Mouse (Mus musculus): ENCODE data around the gene Ttc29. TPM values are rescaled to one million over a fixed set of nuclear protein-coding genes. Genes with fewer than 3 reads are reported as not detected.

Ttc29 gene
- polyA plus RNA-seq, 1 experiment from 2014 or later: not detected

GRCm38 (mm10) chr8:78345705-78346104 lies 132.6 kb downstream of the Ttc29 start:
- ATAC-seq: no peak
- WGBS: 38% methylated on average over 7 of the region's 7 CpGs
- no peaks in the 10 kb centered on the region for H3K9me3 ChIP-seq
- H3K27me3 ChIP-seq (replicated peaks): no peaks in the 10 kb centered on the region
- no peak overlapping the region for H3K4me3 ChIP-seq (replicated peaks)
- no peak overlapping the region for H3K4me2 ChIP-seq (replicated peaks)
- H3K4me1 ChIP-seq (replicated peaks): no peaks in the 10 kb centered on the region
- no peak overlapping the region for H3K27ac ChIP-seq
- H3K36me3 ChIP-seq: no peaks in the 10 kb centered on the region
- H3K9ac ChIP-seq: no peak overlapping the region

GRCm38 (mm10) chr8:78346131-78346621 lies 133.1 kb downstream of the Ttc29 start:
- ATAC-seq: no peak
- H3K9ac ChIP-seq: no peak overlapping the region
- no peak overlapping the region for H3K4me2 ChIP-seq (replicated peaks)
- H3K4me1 ChIP-seq (replicated peaks): no peaks in the 10 kb centered on the region
- no peaks in the 10 kb centered on the region for H3K36me3 ChIP-seq
- WGBS: 30% methylated on average over 11 of the region's 11 CpGs
- no peak overlapping the region for H3K4me3 ChIP-seq (replicated peaks)
- H3K27ac ChIP-seq: no peak overlapping the region
- no peaks in the 10 kb centered on the region for H3K27me3 ChIP-seq (replicated peaks)
- H3K9me3 ChIP-seq: no peaks in the 10 kb centered on the region

GRCm38 (mm10) chr8:78353902-78354301 lies 140.8 kb downstream of the Ttc29 start:
- no peak overlapping the region for H3K4me3 ChIP-seq (replicated peaks)
- H3K9ac ChIP-seq: no peak overlapping the region
- H3K9me3 ChIP-seq: no peaks in the 10 kb centered on the region
- H3K27me3 ChIP-seq (replicated peaks): no peaks in the 10 kb centered on the region
- ATAC-seq: no peak
- no peaks in the 10 kb centered on the region for H3K4me1 ChIP-seq (replicated peaks)
- H3K4me2 ChIP-seq (replicated peaks): no peak overlapping the region
- no peak overlapping the region for H3K27ac ChIP-seq
- no peaks in the 10 kb centered on the region for H3K36me3 ChIP-seq
- WGBS: 79% methylated on average over 5 of the region's 5 CpGs

- Histone ChIP-seq H3K27me3 (replicated peaks) (no peaks in the 10 kb centered on the region), H3K9ac (no peak overlapping the region), H3K4me1 (replicated peaks) (no peaks in the 10 kb centered on the region), H3K4me3 (replicated peaks) (no peak overlapping the region), H3K9me3 (no peaks in the 10 kb centered on the region), H3K27ac (no peak overlapping the region), H3K4me2 (replicated peaks) (no peak overlapping the region), H3K36me3 (no peaks in the 10 kb centered on the region)
- WGBS: 87% methylated on average over 5 of the region's 5 CpGs
- no peak for ATAC-seq
Observed at GRCm38 (mm10) chr8:78354801-78355200, 141.7 kb downstream of the Ttc29 start.

GRCm38 (mm10) chr8:78390756-78391155 lies 177.7 kb downstream of the Ttc29 start:
- H3K36me3 ChIP-seq: no peaks in the 10 kb centered on the region
- ATAC-seq: no peak
- no peaks in the 10 kb centered on the region for H3K27me3 ChIP-seq (replicated peaks)
- no peaks in the 10 kb centered on the region for H3K9me3 ChIP-seq
- 92% methylated on average over 7 of the region's 7 CpGs for WGBS
- no peak overlapping the region for H3K9ac ChIP-seq
- no peaks in the 10 kb centered on the region for H3K4me1 ChIP-seq (replicated peaks)
- no peak overlapping the region for H3K4me2 ChIP-seq (replicated peaks)
- H3K27ac ChIP-seq: no peak overlapping the region
- H3K4me3 ChIP-seq (replicated peaks): no peak overlapping the region

- H3K27ac ChIP-seq: no peak overlapping the region
- 33% methylated on average over 4 of the region's 4 CpGs for WGBS
- peaks cover 33% of the 10 kb centered on the region for H3K27me3 ChIP-seq (replicated peaks)
- H3K9me3 ChIP-seq: no peaks in the 10 kb centered on the region
- H3K36me3 ChIP-seq: no peaks in the 10 kb centered on the region
- no peak for ATAC-seq
- no peak overlapping the region for H3K4me3 ChIP-seq (replicated peaks)
- no peak overlapping the region for H3K9ac ChIP-seq
- H3K4me1 ChIP-seq (replicated peaks): peaks cover 9% of the 10 kb centered on the region
- no peak overlapping the region for H3K4me2 ChIP-seq (replicated peaks)
Observed at GRCm38 (mm10) chr8:78419272-78419671, 206.2 kb downstream of the Ttc29 start.

- under 1% methylated on average over 19 of the region's 19 CpGs for WGBS
- H3K36me3 ChIP-seq: no peaks in the 10 kb centered on the region
- no peaks in the 10 kb centered on the region for H3K9me3 ChIP-seq
- no peak overlapping the region for H3K27ac ChIP-seq
- H3K4me2 ChIP-seq (replicated peaks): peak overlapping the region; percentile 75
- H3K9ac ChIP-seq: no peak overlapping the region
- H3K4me1 ChIP-seq (replicated peaks): peaks cover 9% of the 10 kb centered on the region
- H3K4me3 ChIP-seq (replicated peaks): peak overlapping the region; percentile 33
- ATAC-seq: peak; percentile 61; the same call in 1 of the 2 replicates
- H3K27me3 ChIP-seq (replicated peaks): peaks cover 39% of the 10 kb centered on the region
Observed at GRCm38 (mm10) chr8:78420101-78420503, 207.0 kb downstream of the Ttc29 start.

GRCm38 (mm10) chr8:78423937-78424336 lies 210.8 kb downstream of the Ttc29 start:
- no peaks in the 10 kb centered on the region for H3K36me3 ChIP-seq
- no peak for ATAC-seq
- H3K4me3 ChIP-seq (replicated peaks): no peak overlapping the region
- H3K4me2 ChIP-seq (replicated peaks): no peak overlapping the region
- H3K9me3 ChIP-seq: no peaks in the 10 kb centered on the region
- WGBS: 0% methylated on average over 1 of the region's 1 CpGs
- no peak overlapping the region for H3K27ac ChIP-seq
- H3K9ac ChIP-seq: no peak overlapping the region
- H3K27me3 ChIP-seq (replicated peaks): peaks cover 65% of the 10 kb centered on the region
- peaks cover 9% of the 10 kb centered on the region for H3K4me1 ChIP-seq (replicated peaks)

- Histone ChIP-seq H3K4me1 (replicated peaks) (no peaks in the 10 kb centered on the region), H3K36me3 (no peaks in the 10 kb centered on the region), H3K27me3 (replicated peaks) (peaks cover 57% of the 10 kb centered on the region), H3K27ac (no peak overlapping the region), H3K9ac (no peak overlapping the region), H3K4me3 (replicated peaks) (no peak overlapping the region), H3K4me2 (replicated peaks) (no peak overlapping the region), H3K9me3 (no peaks in the 10 kb centered on the region)
- no peak for ATAC-seq
- 2% methylated on average over 10 of the region's 10 CpGs for whole genome bisulfite sequencing
Observed at GRCm38 (mm10) chr8:78426455-78426854, 213.4 kb downstream of the Ttc29 start.

- peaks cover 60% of the 10 kb centered on the region for H3K27me3 ChIP-seq (replicated peaks)
- no peak for ATAC-seq
- 2% methylated on average over 32 of the region's 32 CpGs for WGBS
Observed at GRCm38 (mm10) chr8:78426875-78427768, 214.0 kb downstream of the Ttc29 start.

GRCm38 (mm10) chr8:78427769-78428130 lies 214.7 kb downstream of the Ttc29 start:
- Histone ChIP-seq H3K27ac (no peak overlapping the region), H3K4me3 (replicated peaks) (no peak overlapping the region), H3K4me1 (replicated peaks) (no peaks in the 10 kb centered on the region), H3K36me3 (no peaks in the 10 kb centered on the region), H3K4me2 (replicated peaks) (no peak overlapping the region), H3K27me3 (replicated peaks) (peaks cover 60% of the 10 kb centered on the region), H3K9ac (no peak overlapping the region), H3K9me3 (no peaks in the 10 kb centered on the region)
- WGBS: 3% methylated on average over 8 of the region's 8 CpGs
- ATAC-seq: no peak

More at GRCm38 (mm10) chr8:78426875-78427768, 214.0 kb downstream of the Ttc29 start:
- no peak overlapping the region for H3K4me2 ChIP-seq (replicated peaks)
- no peak overlapping the region for H3K4me3 ChIP-seq (replicated peaks)
- H3K36me3 ChIP-seq: no peaks in the 10 kb centered on the region
- H3K27ac ChIP-seq: no peak overlapping the region
- no peaks in the 10 kb centered on the region for H3K9me3 ChIP-seq
- H3K9ac ChIP-seq: no peak overlapping the region
- H3K4me1 ChIP-seq (replicated peaks): no peaks in the 10 kb centered on the region

- no peak overlapping the region for H3K9ac ChIP-seq
- no peak for ATAC-seq
- H3K36me3 ChIP-seq: no peaks in the 10 kb centered on the region
- H3K9me3 ChIP-seq: no peaks in the 10 kb centered on the region
- no peak overlapping the region for H3K4me3 ChIP-seq (replicated peaks)
- no peak overlapping the region for H3K4me2 ChIP-seq (replicated peaks)
- no peak overlapping the region for H3K27ac ChIP-seq
- WGBS: 10% methylated on average over 11 of the region's 11 CpGs
- peaks cover 58% of the 10 kb centered on the region for H3K27me3 ChIP-seq (replicated peaks)
- no peaks in the 10 kb centered on the region for H3K4me1 ChIP-seq (replicated peaks)
Observed at GRCm38 (mm10) chr8:78428148-78428547, 215.1 kb downstream of the Ttc29 start.

GRCm38 (mm10) chr8:78431356-78431755 lies 218.3 kb downstream of the Ttc29 start:
- H3K27me3 ChIP-seq (replicated peaks): peaks cover 65% of the 10 kb centered on the region
- no peak overlapping the region for H3K27ac ChIP-seq
- no peak for ATAC-seq

More at GRCm38 (mm10) chr8:78431356-78431755, 218.3 kb downstream of the Ttc29 start:
- Histone ChIP-seq H3K36me3 (no peaks in the 10 kb centered on the region), H3K9me3 (no peaks in the 10 kb centered on the region), H3K4me1 (replicated peaks) (peaks cover 5% of the 10 kb centered on the region), H3K4me3 (replicated peaks) (no peak overlapping the region), H3K4me2 (replicated peaks) (no peak overlapping the region), H3K9ac (no peak overlapping the region)
- whole genome bisulfite sequencing: 2% methylated on average over 4 of the region's 4 CpGs
